Mouse (Mus musculus) cerebellum, postnatal 36 days (tissue): Measurements from ENCODE around the gene Gm49320.

Experiments
- DNase-seq, 2 experiments: peaks; one replicate each; pipeline ENCODE4 v3.0.0; 2021 to 2022; ENCODE audit warnings: mixed read lengths in 2 of 2

The Gm49320 gene

DNA sequence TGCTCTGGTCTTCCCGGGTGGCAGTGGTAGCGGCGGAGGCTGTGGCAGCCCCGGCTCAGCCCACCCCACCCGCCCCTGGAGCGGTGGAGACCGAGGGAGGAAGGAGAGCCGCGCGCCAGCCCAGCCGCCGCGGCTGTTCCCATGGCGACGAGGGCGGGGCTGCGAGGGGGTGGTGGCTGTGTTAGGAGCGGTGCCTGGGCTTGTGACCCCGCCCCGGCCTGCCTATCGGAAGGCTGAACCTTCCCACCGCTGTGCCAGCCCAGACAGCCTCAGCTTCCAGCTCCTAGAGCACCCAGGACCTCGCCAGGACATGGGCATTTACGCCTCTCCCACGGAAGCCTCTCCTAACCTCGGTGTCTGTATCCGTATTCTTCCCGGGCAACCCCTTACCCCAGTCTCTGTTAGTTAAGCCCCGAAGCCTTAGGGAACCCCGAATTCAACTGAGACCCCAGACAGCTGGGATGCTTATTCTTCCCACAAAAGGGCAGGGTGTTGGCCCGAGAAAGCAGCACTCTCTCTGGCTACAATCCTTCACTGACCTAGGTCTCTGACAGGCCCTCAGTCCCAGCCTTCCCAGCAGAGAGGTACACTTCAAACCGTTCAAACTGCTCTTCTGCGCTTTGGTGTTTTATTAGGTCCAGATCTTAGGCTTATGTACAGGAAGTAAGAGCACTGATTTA, 20.6 kb downstream of the Gm49320 start, which contains the start of gene Ctxn1:
Gene Ctxn1 (minus strand): TSS at position 150 of the 680 bp plus-strand sequence.
- DNase-seq = peak; percentile 54 to 72

DNA sequence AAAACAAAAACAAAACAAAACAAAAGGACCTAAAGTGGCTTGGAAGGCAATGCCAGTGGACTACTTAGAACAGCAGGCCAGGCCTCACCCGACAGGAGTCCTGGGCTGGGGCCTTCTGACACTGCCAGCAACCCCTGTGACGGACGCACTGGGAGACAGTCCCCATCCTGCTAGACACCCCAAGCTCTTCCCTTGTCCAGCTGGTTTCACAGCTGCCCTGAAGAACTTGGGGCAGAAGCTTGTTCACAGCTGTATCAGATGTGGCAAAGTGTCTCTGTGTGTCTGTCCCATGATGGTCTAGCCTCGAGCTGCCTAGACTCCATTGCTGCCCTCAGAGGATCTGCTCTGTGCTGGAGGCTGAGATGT, 21.1 kb downstream of the Gm49320 start:
- DNase-seq = no peak

DNA sequence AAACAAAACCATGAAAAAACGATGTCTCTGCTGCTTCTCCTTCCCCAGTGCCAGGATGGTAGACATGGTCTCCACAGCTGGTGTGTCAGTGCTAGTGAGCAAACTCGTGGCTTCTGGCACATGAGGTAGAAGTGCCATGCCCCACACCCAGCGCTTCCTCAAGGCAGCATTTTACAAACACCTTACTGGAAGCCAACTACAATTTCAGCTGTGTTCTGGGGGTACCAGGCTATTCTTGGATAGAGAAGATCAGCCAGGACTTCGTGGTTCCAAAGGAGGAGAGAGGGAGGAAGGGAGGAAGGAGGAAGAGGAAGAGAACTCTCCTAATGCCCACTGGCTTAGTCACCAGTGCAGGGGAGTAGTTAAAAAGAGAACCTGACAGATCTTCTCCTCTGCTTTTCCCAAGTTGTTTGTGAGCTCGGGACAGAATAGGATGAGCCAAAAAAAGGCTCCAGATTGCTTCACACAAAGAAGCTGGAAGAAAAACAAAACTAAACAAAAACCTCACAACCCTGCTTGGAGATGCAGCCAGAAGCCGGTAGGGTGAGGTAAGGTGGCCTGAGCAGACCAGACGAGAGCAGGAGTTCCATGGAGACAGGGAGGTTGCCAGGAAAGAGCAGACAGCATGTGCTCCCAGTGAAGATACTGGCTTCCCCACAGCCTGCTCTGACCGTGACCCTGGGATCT, 24.6 kb downstream of the Gm49320 start:
- DNase-seq = no peak

DNA sequence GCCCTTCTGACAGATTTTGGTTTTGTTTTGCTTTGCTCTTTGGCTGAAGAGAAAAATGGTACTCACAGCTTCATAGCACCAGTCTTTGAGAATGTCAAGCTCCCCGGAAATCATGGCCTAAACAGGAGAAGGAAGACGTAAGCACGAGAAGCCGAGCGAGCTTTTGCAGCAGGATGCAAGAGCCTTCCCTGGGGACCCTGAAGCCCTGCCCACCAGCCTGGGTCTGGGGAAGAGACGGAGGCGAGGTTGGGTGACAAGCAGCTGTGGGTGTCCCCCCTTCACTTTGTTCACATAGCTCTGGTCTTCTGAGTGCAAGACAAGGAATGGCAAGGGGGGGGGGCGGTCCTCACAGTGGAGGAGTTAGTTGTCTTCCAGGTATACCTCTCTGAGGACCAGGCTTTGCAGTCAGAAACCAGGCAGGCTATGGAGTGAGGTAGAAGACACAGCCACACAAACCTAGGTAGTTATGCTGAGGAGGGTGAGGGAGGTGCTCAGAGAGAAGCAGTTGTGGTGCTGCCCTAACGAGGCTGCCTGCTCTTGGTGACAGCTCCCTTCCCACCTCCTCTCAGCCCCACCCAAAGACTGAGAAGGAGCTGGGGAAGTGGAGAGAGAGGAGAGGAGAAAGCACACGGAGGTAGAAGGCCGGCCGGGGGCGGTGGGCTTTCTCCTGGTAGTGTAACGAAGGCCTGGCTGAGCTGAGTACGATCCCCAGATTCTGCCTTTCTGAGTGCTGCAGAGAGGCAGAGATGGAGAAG, 26.7 kb downstream of the Gm49320 start:
- no peak for DNase-seq

DNA sequence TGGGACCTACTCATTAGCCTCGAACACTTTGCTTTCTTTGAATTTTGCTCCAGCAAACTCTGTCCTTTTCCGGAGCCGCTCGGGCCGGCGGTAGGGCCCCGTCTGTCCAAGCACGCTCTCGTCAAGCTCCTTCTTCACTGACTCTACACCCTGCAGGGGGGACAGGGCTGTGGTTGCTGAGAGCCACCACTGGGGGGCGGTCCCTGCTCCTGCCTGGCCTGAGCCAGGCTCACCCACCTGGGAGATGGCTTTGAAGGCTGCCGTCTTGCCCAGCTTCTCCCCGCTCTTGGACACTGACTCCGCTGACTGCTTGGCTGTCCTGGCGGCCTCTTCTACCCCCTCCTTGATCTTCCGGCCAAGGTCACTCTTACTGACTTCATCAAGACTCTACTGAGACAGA, 29.0 kb downstream of the Gm49320 start:
- no peak for DNase-seq

DNA sequence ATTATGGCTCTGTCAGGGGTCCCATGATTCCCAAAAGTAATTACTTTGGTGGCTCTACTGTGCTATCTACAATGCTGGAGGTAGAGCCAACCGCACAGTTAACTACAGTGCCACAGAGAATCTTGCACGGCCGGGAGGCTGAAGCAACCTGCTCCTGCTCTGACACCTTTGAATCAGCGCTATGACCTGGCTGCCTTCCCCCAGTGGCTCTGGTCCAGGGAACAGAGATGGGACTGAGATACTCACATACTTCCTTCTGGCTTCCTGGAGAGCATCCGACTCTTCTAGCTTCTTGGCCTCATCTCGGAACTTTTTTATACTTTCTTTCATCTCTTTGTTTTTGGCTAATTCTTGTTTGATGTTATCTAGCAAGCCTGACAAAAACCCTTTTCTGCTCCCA, 30.9 kb downstream of the Gm49320 start:
- DNase-seq = no peak

DNA sequence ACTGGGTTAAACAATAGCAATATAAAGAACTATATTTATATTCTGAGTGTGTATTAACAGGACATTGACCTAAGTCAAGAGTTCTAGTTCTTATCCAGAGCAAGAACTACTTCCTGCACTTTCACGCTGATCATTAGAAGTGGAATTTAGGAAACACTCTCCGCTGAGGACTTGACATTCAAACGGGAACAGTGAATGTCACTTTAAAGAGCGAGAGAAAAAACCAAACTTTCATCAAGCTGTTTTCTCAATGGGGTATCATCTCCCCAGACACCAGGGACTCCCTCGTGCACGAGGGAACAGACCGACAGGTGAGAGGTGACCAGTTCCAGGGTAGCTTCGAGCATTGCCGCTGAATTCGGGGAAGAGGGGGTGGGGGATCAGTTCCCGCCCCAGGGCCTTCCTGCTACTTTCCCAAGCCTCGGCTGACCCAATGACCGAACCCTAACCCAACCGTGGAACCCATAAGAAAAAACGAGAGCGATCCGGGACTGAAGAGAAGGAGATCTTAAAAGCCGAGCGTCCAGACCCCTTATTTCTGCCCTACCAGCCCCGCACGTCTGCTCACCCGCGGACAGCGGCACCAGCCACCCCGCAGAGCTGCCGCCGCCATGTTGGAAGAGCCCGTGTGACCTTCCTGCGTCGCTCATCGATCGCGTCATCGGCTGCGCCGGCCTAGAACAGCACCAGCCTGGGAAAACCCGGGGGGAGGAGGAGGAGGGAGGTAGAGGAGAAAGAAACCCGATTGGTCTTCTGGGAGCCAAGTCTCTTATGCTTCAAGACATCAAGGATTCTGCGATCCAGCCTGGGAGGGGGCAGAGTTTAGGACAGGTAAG, 36.8 kb downstream of the Gm49320 start, which contains the start of gene Timm44:
Gene Timm44 (minus strand): TSS at position 639 of the 836 bp plus-strand sequence.
- DNase-seq = peak; percentile 96 to 98

DNA sequence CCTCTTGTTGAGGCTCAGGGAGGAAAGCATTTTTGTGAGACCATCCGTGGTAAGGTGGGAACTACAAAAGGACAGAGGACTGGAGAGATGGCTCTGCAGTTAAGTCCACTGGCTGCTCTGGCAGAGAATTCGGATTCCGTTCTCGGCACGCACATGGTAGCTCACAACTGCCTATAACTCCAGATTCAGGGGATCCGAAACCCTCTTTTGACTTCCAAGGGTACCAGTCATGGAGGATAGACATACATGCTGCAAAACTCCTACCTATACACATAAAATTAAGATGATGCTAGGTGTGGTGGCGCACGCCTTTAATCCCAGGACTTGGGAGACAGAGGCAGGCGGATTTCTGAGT, 37.4 kb downstream of the Gm49320 start:
- no peak for DNase-seq

DNA sequence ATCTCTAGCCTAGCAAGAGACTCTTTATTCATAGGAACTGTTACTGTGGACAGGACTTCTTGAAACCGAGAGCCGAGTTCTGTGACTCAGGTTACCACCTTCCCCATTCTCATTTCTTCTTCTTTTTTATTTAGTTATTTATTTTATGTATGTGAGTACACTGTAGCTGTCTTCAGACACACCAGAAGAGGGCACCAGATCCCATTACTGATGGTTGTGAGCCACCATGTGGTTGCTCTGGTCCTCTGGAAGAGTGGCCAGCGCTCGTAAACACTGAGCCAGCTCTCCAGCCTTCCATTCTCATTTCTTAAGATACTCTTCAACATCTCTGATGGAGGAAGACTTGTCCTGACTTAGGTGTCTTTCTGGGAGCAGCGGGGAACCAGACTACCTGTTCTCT, 54.1 kb downstream of the Gm49320 start:
- DNase-seq = no peak

DNA sequence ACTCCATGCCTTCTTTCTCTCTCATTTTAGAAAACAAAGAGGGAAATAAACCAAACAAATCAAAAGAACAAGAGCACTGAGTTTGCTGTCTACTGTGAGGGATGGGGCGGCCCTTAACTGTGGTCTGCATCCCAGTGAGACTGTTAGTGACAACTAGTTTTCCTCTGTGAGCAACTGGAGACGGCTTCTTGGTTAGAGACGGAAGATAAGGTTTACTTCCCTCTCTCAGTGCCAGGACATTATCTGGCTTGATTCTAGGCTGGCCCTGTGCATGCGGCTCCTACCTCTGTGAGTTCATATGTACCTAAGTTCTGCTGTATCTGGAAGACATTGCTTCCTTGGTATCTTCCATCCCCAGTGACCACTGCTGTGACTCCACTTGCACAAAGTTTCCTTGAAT, 59.2 kb downstream of the Gm49320 start:
- no peak for DNase-seq
